In the genomic region with DNA sequence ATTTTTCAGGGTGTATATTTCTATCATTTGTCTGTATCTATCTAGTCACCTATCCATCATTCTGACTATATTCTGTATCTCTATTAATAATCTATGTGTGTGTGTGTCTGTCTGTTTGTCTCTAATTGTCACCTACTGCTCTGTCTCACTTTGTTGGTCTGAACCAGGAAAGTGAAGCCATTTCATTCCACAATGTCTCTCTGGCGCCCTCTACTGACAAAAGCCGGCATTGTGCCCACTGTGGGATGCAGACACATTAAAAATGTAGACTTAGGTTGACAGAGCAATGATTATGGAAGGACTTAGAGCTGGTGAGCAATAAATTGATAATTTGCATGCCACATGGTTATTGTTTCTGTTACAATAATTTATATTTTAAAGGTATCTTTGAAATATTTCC, we compare ENCODE assay signal across 8 mouse cellular contexts. TPM values are rescaled to one million over a fixed set of nuclear protein-coding genes. Genes with fewer than 3 reads are reported as not detected.
A peak's percentile ranks its signal among the peaks of the same experiment; 100 is the strongest.
DNase-seq lines count a peak whose midpoint lies in the region; ATAC-seq lines count a peak whose summit lies in the region.

No protein-coding gene starts in this region.

- H3K4me3 ChIP-seq in heart, embryonic 12.5 days, result no peak overlapping the region
- H3K4me3 ChIP-seq in kidney, embryonic 16.5 days (ENCODE audit: low read length), result no peak overlapping the region
- H3K4me3 ChIP-seq in liver, embryonic 11.5 days (ENCODE audit: low read depth, low read length), result no peak overlapping the region
- no peak overlapping the region for H3K4me3 ChIP-seq in neural tube, embryonic 13.5 days

- no peak for ATAC-seq in heart, embryonic 12.5 days (ENCODE audit: insufficient number of reproducible peaks, low FRiP score)
- ATAC-seq in kidney, embryonic 16.5 days (ENCODE audit: low FRiP score, low TSS enrichment), result peak; percentile 51; the same call in 1 of the 2 replicates
- 0 out of 2 replicates have a peak, but pooled peaks have one; percentile 50 for ATAC-seq in liver, embryonic 11.5 days (replicated peaks; ENCODE audit: low FRiP score)
- ATAC-seq in neural tube, embryonic 13.5 days (ENCODE audit: low read depth), result peak; percentile 36; the same call in 1 of the 2 replicates

- H3K27me3 ChIP-seq in heart, embryonic 12.5 days (replicated peaks), result no peaks in the 10 kb centered on the region
- H3K27me3 ChIP-seq in kidney, embryonic 16.5 days (ENCODE audit: insufficient read depth, low read length), result no peaks in the 10 kb centered on the region
- no peaks in the 10 kb centered on the region for H3K27me3 ChIP-seq in liver, embryonic 11.5 days (replicated peaks; ENCODE audit: control insufficient read depth, insufficient read depth, low read length)
- H3K27me3 ChIP-seq in neural tube, embryonic 13.5 days, result no peaks in the 10 kb centered on the region

- H3K4me1 ChIP-seq in heart, embryonic 12.5 days (replicated peaks), result no peaks in the 10 kb centered on the region
- H3K4me1 ChIP-seq in kidney, embryonic 16.5 days (ENCODE audit: insufficient read depth, low read length), result no peaks in the 10 kb centered on the region
- no peaks in the 10 kb centered on the region for H3K4me1 ChIP-seq in liver, embryonic 11.5 days (replicated peaks; ENCODE audit: control insufficient read depth, insufficient read depth, low read length)
- H3K4me1 ChIP-seq in neural tube, embryonic 13.5 days (replicated peaks), result no peaks in the 10 kb centered on the region

- no peaks in the 10 kb centered on the region for H3K36me3 ChIP-seq in heart, embryonic 12.5 days
- H3K36me3 ChIP-seq in kidney, embryonic 16.5 days (ENCODE audit: insufficient read depth, low read length), result no peaks in the 10 kb centered on the region
- H3K36me3 ChIP-seq in liver, embryonic 11.5 days (ENCODE audit: control insufficient read depth, insufficient read depth, low read length), result no peaks in the 10 kb centered on the region
- H3K36me3 ChIP-seq in neural tube, embryonic 13.5 days, result no peaks in the 10 kb centered on the region

- DNase-seq in heart, adult 18-20 months, result peak; percentile 35 to 89
- peak; percentile 65 for DNase-seq in cerebellum, adult 8-10 months
- peak; percentile 36 to 86 for DNase-seq in frontal cortex, postnatal 14 days (ENCODE audit: low spot score in 2 of 2)
- peak; percentile 65 for DNase-seq in liver, embryonic 11.5 days (ENCODE audit: low spot score)
- peak; percentile 5 to 8 for DNase-seq in thymus, adult 18-20 months

- no peak overlapping the region for H3K9ac ChIP-seq in heart, embryonic 12.5 days
- no peak overlapping the region for H3K9ac ChIP-seq in kidney, embryonic 16.5 days (replicated peaks; ENCODE audit: low read length)
- H3K9ac ChIP-seq in liver, embryonic 11.5 days (ENCODE audit: low read depth, low read length), result no peak overlapping the region
- H3K9ac ChIP-seq in neural tube, embryonic 13.5 days, result no peak overlapping the region

- H3K27ac ChIP-seq in heart, embryonic 12.5 days (ENCODE audit: poor library complexity, severe bottlenecking), result no peak overlapping the region
- H3K27ac ChIP-seq in kidney, embryonic 16.5 days (ENCODE audit: low read length), result no peak overlapping the region
- H3K27ac ChIP-seq in liver, embryonic 11.5 days (ENCODE audit: low read depth, low read length), result no peak overlapping the region
- no peak overlapping the region for H3K27ac ChIP-seq in neural tube, embryonic 13.5 days (replicated peaks)

- peaks cover 3% of the 10 kb centered on the region; the same call in 1 of the 2 replicates for H3K9me3 ChIP-seq in heart, embryonic 12.5 days (replicated peaks)
- H3K9me3 ChIP-seq in kidney, embryonic 16.5 days (ENCODE audit: low read length), result no peaks in the 10 kb centered on the region
- no peaks in the 10 kb centered on the region for H3K9me3 ChIP-seq in liver, embryonic 11.5 days (ENCODE audit: control insufficient read depth, low read length)
- H3K9me3 ChIP-seq in neural tube, embryonic 13.5 days, result no peaks in the 10 kb centered on the region

- no peak overlapping the region for H3K4me2 ChIP-seq in heart, embryonic 12.5 days
- H3K4me2 ChIP-seq in kidney, embryonic 16.5 days (replicated peaks; ENCODE audit: low read depth, low read length), result no peak overlapping the region
- H3K4me2 ChIP-seq in liver, embryonic 11.5 days, result no peak overlapping the region
- H3K4me2 ChIP-seq in neural tube, embryonic 13.5 days, result no peak overlapping the region

- WGBS in heart, embryonic 12.5 days, result 0% methylated on average over 2 of the region's 2 CpGs
- WGBS in kidney, embryonic 16.5 days, result 0% methylated on average over 2 of the region's 2 CpGs
- 0% methylated on average over 2 of the region's 2 CpGs for WGBS in liver, embryonic 11.5 days
- WGBS in neural tube, embryonic 13.5 days, result 0% methylated on average over 2 of the region's 2 CpGs

RNA-seq across cellular contexts. Expression of a gene that starts 12.1 kb away (rescaled TPM):
- total RNA-seq in heart, adult 18-20 months (2021), result under 1 TPM in 1 of 2 experiments, not detected in 1; 0.26 TPM
- 0.09 and 0.31 TPM in 2 replicates for polyA plus RNA-seq in heart, embryonic 12.5 days (2016; fragmentation: Nextera tagmentation; extraction: Ambion mirVana)
- 2.4 and 2.7 TPM in 2 replicates for polyA plus RNA-seq in kidney, embryonic 16.5 days (2015; fragmentation: Nextera tagmentation; extraction: Ambion mirVana)
- 21.2 and 21.8 TPM in 2 replicates for polyA plus RNA-seq in liver, embryonic 11.5 days (2014; fragmentation: Nextera tagmentation; extraction: Ambion mirVana)
- polyA plus RNA-seq in neural tube, embryonic 13.5 days (2015; fragmentation: Nextera tagmentation; extraction: Ambion mirVana), result not detected in 2 replicates

RNA-seq across cellular contexts. Expression of a gene that starts 13.7 kb away (rescaled TPM):
- not detected for total RNA-seq in heart, adult 18-20 months (2021)
- 1.6 and 14.3 TPM in 2 replicates for polyA plus RNA-seq in heart, embryonic 12.5 days (2016; fragmentation: Nextera tagmentation; extraction: Ambion mirVana)
- 7.8 and 12.7 TPM in 2 replicates for polyA plus RNA-seq in kidney, embryonic 16.5 days (2015; fragmentation: Nextera tagmentation; extraction: Ambion mirVana)
- polyA plus RNA-seq in liver, embryonic 11.5 days (2014; fragmentation: Nextera tagmentation; extraction: Ambion mirVana), result 847 and 933 TPM in 2 replicates
- polyA plus RNA-seq in neural tube, embryonic 13.5 days (2015; fragmentation: Nextera tagmentation; extraction: Ambion mirVana), result 0.35 and 0.36 TPM in 2 replicates

RNA-seq across cellular contexts. Expression of a gene that starts 32.6 kb away (rescaled TPM):
- total RNA-seq in heart, adult 18-20 months (2021), result not detected
- not detected in 2 replicates for polyA plus RNA-seq in heart, embryonic 12.5 days (2016; fragmentation: Nextera tagmentation; extraction: Ambion mirVana)
- not detected in 2 replicates for polyA plus RNA-seq in kidney, embryonic 16.5 days (2015; fragmentation: Nextera tagmentation; extraction: Ambion mirVana)
- polyA plus RNA-seq in liver, embryonic 11.5 days (2014; fragmentation: Nextera tagmentation; extraction: Ambion mirVana), result not detected in 2 replicates
- polyA plus RNA-seq in neural tube, embryonic 13.5 days (2015; fragmentation: Nextera tagmentation; extraction: Ambion mirVana), result not detected in 2 replicates

RNA-seq across cellular contexts. Expression of a gene that starts 52.0 kb away (rescaled TPM):
- total RNA-seq in heart, adult 18-20 months (2021), result not detected
- polyA plus RNA-seq in heart, embryonic 12.5 days (2016; fragmentation: Nextera tagmentation; extraction: Ambion mirVana), result not detected in 2 replicates
- not detected in 2 replicates for polyA plus RNA-seq in kidney, embryonic 16.5 days (2015; fragmentation: Nextera tagmentation; extraction: Ambion mirVana)
- 0.16 and 0.17 TPM in 2 replicates for polyA plus RNA-seq in liver, embryonic 11.5 days (2014; fragmentation: Nextera tagmentation; extraction: Ambion mirVana)
- polyA plus RNA-seq in neural tube, embryonic 13.5 days (2015; fragmentation: Nextera tagmentation; extraction: Ambion mirVana), result not detected in 2 replicates

Comparison
In these comparisons a context has a peak if more than half of its experiments do, and no peak if none do; other contexts are left out.
1. DNase-seq: peak in every context shown above with its lines; median percentile 65 in cerebellum, adult 8-10 months; 65 in liver, embryonic 11.5 days; 62 in heart, adult 18-20 months; 61 in frontal cortex, postnatal 14 days; 6 in thymus, adult 18-20 months.
2. RNA of a gene that starts 13.7 kb away (polyA plus RNA-seq): 847 to 933 TPM in liver, embryonic 11.5 days; 1.6 to 14.3 TPM in heart, embryonic 12.5 days, 7.8 to 12.7 TPM in kidney, embryonic 16.5 days and 0.35 to 0.36 TPM in neural tube, embryonic 13.5 days; every median in the first group is over 10 times any median in the second.